Mouse (Mus musculus): ENCODE data around the gene Slc9a8. TPM values are rescaled to one million over a fixed set of nuclear protein-coding genes. Genes with fewer than 3 reads are reported as not detected.

Gene Slc9a8
- polyA plus RNA-seq, 1 experiment, result 41.7 TPM

GRCm38 (mm10) chr2:167496437-167496836 is 74.9 kb downstream of the Slc9a8 start:
- no peak for DNase-seq
- TF ChIP-seq POLR2A (IDR thresholded peaks at IDR 0.05; ENCODE audit: borderline replicate concordance, extremely low read depth, low read depth, low read length) (no peak), CTCF (IDR thresholded peaks at IDR 0.05; ENCODE audit: insufficient read depth, low read length) (no peak)
- 69% methylated on average over 7 of the region's 7 CpGs for WGBS
- H3K4me1 ChIP-seq (ENCODE audit: control insufficient read depth, insufficient read depth, low read length), result 0 out of 2 replicates have a peak, but pooled peaks cover 2% of the 10 kb centered on the region
- no peak overlapping the region for H3K4me3 ChIP-seq (replicated peaks; ENCODE audit: extremely low read depth, low read depth, low read length)

- DNase-seq, result peak; percentile 57
- Histone ChIP-seq H3K4me1 (ENCODE audit: control insufficient read depth, insufficient read depth, low read length) (0 out of 2 replicates have a peak, but pooled peaks cover 2% of the 10 kb centered on the region), H3K4me3 (replicated peaks; ENCODE audit: extremely low read depth, low read depth, low read length) (no peak overlapping the region)
- WGBS, result 64% methylated on average over 5 of the region's 5 CpGs
- TF ChIP-seq CTCF (IDR thresholded peaks at IDR 0.05; ENCODE audit: insufficient read depth, low read length) (peak; percentile 77), POLR2A (IDR thresholded peaks at IDR 0.05; ENCODE audit: borderline replicate concordance, extremely low read depth, low read depth, low read length) (no peak)
Measured at GRCm38 (mm10) chr2:167497272-167497671, 75.8 kb downstream of the Slc9a8 start.

DNA sequence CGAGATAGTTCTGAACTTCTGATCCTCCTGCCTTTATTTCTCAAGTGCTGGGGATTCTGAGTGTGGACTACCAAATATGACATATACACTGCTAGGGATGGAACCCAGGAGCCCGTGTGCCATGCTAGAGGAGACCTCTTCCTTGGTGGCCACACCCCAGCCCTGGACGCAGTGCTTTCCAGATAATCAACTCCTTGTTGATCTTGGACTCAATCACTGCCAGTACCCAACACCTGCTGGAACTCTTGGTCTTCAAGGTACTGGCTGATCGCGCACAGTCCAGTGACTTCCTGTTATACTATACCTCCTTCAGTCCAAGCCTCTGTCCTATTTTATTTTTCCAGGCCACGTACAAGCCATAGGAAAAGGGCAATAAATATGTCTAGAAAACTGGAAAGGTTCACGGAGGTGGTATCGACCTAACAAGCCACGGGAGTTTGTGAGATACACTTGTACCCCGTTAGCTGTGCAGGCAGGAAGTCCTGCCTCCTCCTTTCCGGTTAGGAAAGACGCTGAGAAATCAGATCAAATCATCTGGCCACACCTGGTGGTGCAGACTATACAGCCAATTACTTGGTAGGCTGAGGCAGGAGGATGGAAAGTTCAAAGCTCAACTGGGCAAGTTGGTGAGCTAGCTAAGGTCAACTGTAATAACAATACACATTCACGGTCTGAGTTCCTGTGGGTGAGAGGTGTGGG is 81.2 kb downstream of the Slc9a8 start:
- H3K4me3 ChIP-seq (replicated peaks; ENCODE audit: extremely low read depth, low read depth, low read length), result peak overlapping the region; percentile 60
- no peak for DNase-seq
- peaks cover 20% of the 10 kb centered on the region for H3K4me1 ChIP-seq (ENCODE audit: control insufficient read depth, insufficient read depth, low read length)
- 31% methylated on average over 13 of the region's 13 CpGs for WGBS
- no peak for TF ChIP-seq CTCF (IDR thresholded peaks at IDR 0.05; ENCODE audit: insufficient read depth, low read length)
- TF ChIP-seq POLR2A (IDR thresholded peaks at IDR 0.05; ENCODE audit: borderline replicate concordance, extremely low read depth, low read depth, low read length), result no peak

DNA sequence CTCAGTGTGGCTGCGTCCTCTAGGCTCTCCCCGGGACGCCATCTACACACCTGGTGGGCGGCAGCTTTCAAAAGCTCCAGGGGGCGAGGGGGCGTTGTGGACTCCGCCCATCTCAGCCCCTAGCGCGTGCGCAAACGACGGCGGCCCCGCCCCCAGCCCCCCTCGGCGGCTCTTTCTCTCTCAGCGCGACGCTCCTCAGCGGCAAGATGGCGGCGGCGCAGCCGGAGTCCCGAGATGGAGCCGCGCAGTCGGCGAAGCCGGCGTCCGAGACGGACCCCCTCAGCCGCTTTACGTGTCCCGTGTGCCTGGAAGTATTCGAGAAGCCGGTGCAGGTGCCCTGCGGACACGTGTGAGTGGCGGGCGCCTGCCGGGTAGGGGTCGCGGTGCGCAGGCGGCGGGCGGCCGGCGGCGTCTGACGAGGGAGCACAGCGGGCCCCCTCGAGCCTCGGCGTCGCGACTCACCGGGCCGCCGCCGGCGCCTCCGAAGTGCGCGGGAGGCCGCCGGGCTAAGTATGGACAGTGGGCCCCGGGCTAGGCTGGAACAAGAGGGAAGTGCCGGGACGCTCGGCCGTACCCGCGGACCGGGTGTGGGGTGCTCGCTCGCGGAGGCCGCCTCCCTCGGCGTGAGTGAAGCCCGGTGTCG is 81.9 kb downstream of the Slc9a8 start:
- H3K4me3 ChIP-seq (replicated peaks; ENCODE audit: extremely low read depth, low read depth, low read length), result peak overlapping the region; percentile 85
- peaks cover 20% of the 10 kb centered on the region for H3K4me1 ChIP-seq (ENCODE audit: control insufficient read depth, insufficient read depth, low read length)
- DNase-seq, result peak; percentile 88
- WGBS, result under 1% methylated on average over 80 of the region's 85 CpGs
- TF ChIP-seq CTCF (IDR thresholded peaks at IDR 0.05; ENCODE audit: insufficient read depth, low read length) (no peak), POLR2A (IDR thresholded peaks at IDR 0.05; ENCODE audit: borderline replicate concordance, extremely low read depth, low read depth, low read length) (0 out of 2 replicates have a peak, but pooled peaks have one; percentile 53)

DNA sequence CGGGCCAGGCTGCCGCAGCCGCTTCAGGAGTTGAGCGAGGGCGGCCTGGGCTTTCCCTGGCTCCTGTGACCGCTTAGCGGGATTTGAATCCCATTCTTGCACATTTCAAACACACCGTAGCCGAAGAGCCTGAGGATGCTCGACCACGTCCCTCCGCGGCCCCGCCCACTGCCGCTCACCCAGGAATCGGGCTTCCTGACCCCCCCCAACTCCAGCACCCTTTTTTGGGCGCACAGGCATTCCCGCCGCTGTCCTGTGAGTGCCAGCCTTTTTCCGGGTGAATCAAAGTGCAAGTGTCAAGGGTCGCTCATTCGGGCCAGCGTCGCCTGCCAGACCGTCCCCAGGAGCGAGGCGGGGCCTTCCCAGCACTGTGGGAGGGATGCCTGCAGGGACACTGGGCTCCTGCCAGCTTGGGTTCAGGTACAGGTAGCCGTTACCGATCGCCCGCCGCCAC is 82.4 kb downstream of the Slc9a8 start:
- H3K4me1 ChIP-seq (ENCODE audit: control insufficient read depth, insufficient read depth, low read length), result peaks cover 20% of the 10 kb centered on the region
- TF ChIP-seq CTCF (IDR thresholded peaks at IDR 0.05; ENCODE audit: insufficient read depth, low read length) (no peak), POLR2A (IDR thresholded peaks at IDR 0.05; ENCODE audit: borderline replicate concordance, extremely low read depth, low read depth, low read length) (peak; percentile 36; the same call in 1 of the 2 replicates)
- 1% methylated on average over 32 of the region's 32 CpGs for WGBS
- peak; percentile 75 for DNase-seq
- H3K4me3 ChIP-seq (replicated peaks; ENCODE audit: extremely low read depth, low read depth, low read length), result peak overlapping the region; percentile 85

DNA sequence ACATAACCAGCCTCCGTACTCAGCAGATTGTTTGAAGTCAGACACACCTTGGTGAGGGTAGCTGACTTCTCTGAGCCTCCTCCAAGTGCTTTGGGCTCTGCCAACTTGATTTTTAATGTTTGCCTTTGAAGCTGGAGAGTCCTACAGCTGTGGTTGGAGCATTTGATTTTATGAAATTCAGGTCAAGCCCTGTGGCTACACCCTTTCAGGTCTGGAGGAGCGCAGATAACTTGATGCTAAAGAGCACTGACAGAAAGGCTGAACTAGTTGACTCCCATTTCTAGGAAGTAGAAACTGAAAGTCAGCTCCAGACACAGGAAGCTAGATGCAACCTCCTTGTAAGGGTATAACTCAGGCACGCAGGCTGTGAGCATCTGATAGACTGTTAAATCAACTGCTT is 83.6 kb downstream of the Slc9a8 start:
- H3K4me3 ChIP-seq (replicated peaks; ENCODE audit: extremely low read depth, low read depth, low read length), result peak overlapping the region; percentile 14
- DNase-seq, result peak; percentile 60
- WGBS, result 10% methylated on average over 3 of the region's 3 CpGs
- peaks cover 21% of the 10 kb centered on the region for H3K4me1 ChIP-seq (ENCODE audit: control insufficient read depth, insufficient read depth, low read length)
- TF ChIP-seq CTCF (IDR thresholded peaks at IDR 0.05; ENCODE audit: insufficient read depth, low read length) (no peak), POLR2A (IDR thresholded peaks at IDR 0.05; ENCODE audit: borderline replicate concordance, extremely low read depth, low read depth, low read length) (no peak)

DNA sequence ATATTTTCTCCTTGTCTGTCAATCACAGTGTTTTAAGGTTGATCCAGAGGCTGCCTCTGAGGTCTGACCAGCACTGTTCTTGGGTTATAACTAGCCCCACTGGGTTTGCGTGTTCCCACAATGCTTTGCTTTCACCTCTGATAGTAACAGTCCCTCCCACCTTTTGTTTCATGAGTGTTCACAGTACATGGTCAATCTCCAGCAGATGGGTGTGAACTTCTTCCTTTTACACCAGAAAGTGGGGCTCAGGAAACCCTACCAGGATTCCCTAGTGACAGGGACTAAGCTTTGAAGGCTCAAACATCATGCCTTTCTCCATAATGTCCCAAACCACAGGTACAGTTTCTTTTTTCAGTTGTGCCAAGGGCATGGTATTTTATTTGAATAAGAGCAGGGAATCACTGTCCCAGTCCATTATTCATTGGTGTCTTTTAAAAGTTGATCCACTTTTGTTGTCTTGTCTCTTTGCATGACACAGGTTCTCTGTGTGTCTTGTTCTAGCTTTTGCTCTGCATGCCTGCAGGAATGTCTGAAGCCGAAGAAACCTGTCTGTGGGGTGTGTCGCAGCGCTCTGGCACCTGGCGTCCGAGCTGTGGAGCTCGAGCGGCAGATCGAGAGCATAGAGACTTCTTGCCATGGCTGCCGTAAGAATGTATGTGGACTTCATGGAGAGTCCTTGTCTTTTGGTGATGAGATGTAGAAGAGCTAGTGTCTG is 85.2 kb downstream of the Slc9a8 start:
- no peak for DNase-seq
- Histone ChIP-seq H3K4me1 (ENCODE audit: control insufficient read depth, insufficient read depth, low read length) (peaks cover 25% of the 10 kb centered on the region), H3K4me3 (replicated peaks; ENCODE audit: extremely low read depth, low read depth, low read length) (no peak overlapping the region)
- TF ChIP-seq CTCF (IDR thresholded peaks at IDR 0.05; ENCODE audit: insufficient read depth, low read length), result no peak
- no peak for TF ChIP-seq POLR2A (IDR thresholded peaks at IDR 0.05; ENCODE audit: borderline replicate concordance, extremely low read depth, low read depth, low read length)
- 78% methylated on average over 10 of the region's 10 CpGs for WGBS

- 70% methylated on average over 3 of the region's 3 CpGs for WGBS
- Histone ChIP-seq H3K4me3 (replicated peaks; ENCODE audit: extremely low read depth, low read depth, low read length) (no peak overlapping the region), H3K4me1 (ENCODE audit: control insufficient read depth, insufficient read depth, low read length) (peaks cover 25% of the 10 kb centered on the region)
- DNase-seq, result no peak
- TF ChIP-seq POLR2A (IDR thresholded peaks at IDR 0.05; ENCODE audit: borderline replicate concordance, extremely low read depth, low read depth, low read length) (no peak), CTCF (IDR thresholded peaks at IDR 0.05; ENCODE audit: insufficient read depth, low read length) (no peak)
Measured at GRCm38 (mm10) chr2:167507719-167508385, 86.3 kb downstream of the Slc9a8 start.

DNA sequence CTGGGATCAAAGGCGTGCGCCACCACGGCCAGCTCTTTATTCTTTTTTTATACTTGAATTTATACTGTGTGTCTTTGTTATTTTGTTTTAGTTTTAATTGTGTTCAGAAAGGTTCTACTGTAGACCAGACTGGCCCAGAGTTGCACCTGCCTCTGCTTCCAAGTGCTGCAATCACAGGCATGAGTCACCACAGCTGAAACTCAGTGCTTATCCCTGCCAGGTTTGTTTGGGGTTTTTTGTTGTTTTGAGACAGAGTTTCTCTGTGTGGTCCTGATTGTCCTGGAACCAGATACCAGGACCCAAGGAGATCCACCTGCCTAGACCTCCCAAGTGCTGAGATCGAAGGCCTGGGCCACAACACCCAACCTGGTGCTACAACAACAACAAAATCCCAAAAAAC is 87.1 kb downstream of the Slc9a8 start:
- DNase-seq, result no peak
- H3K4me3 ChIP-seq (replicated peaks; ENCODE audit: extremely low read depth, low read depth, low read length), result no peak overlapping the region
- WGBS, result 91% methylated on average over 4 of the region's 4 CpGs
- TF ChIP-seq POLR2A (IDR thresholded peaks at IDR 0.05; ENCODE audit: borderline replicate concordance, extremely low read depth, low read depth, low read length) (no peak), CTCF (IDR thresholded peaks at IDR 0.05; ENCODE audit: insufficient read depth, low read length) (no peak)
- peaks cover 25% of the 10 kb centered on the region for H3K4me1 ChIP-seq (ENCODE audit: control insufficient read depth, insufficient read depth, low read length)

All from lung, adult 2 months (tissue).